Mouse (Mus musculus) heart, postnatal 0 days (tissue): ENCODE results near the gene Rnase2a.
"Not testable (repeated sequence)": the region's sequence is repeated elsewhere in the genome, so short reads cannot be mapped to it uniquely, and the experiment has no call there.

ENCODE experiments used
- CTCF ChIP-seq: IDR thresholded peaks from 2 replicates; pipeline ENCODE4 v1.5.1; 2016; ENCODE audit warnings: antibody characterized with exemption, control low read depth, low read depth
- EP300 ChIP-seq: IDR thresholded peaks from 2 replicates; pipeline ENCODE4 v1.6.1; 2016; ENCODE audit warnings: antibody characterized with exemption, low read depth

DNA sequence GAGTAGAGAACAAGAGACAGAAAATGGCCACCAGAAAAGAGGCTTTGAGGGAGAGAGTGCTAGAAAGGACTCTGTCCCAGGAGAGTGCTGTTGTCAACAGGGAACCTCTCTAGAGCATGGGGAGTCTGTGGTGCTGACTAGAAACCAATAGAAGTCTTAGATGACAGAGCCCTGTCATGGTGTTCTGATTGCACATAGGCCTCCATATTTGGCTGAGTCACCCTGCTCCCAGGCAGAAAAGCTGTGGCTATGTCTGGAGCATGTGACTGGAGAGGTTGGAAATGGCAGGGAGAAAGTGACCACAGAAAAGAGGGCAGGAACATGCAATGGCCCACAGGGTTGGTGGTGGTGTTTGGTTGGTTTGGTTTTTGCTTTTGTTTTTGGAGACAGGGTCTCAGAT lies 3.7 kb downstream of the Rnase2a start:
- TF ChIP-seq CTCF, EP300: not testable (repeated sequence)
